Comparison of ENCODE assay signal across 23 mouse cellular contexts in genomic region chr11:95390420-95390819, GRCm38 (mm10). TPM values are rescaled to one million over a fixed set of nuclear protein-coding genes. Genes with fewer than 3 reads are reported as not detected.
DNase-seq lines count a peak whose midpoint lies in the region; ATAC-seq lines count a peak whose summit lies in the region.
"Had no signal": no experiment of that assay in that cellular context is flagged by ENCODE, and none has a peak within 500 bp of the region (broad histone marks: within the 10 kb centered on the region; RNA-seq: fewer than 3 reads in every experiment).

No protein-coding gene starts in this region.

- H3K4me2 ChIP-seq in midbrain, embryonic 13.5 days (replicated peaks) = no peak overlapping the region
- H3K4me2 ChIP-seq in midbrain, embryonic 14.5 days (ENCODE audit: low read length) = no peak overlapping the region
- H3K4me2 ChIP-seq: embryonic facial prominence, embryonic 12.5 days; embryonic facial prominence, embryonic 15.5 days; forebrain, embryonic 12.5 days; forebrain, embryonic 15.5 days; heart, embryonic 11.5 days; hindbrain, embryonic 13.5 days; intestine, embryonic 15.5 days had no signal

- peak overlapping the region; percentile 28; the same call in 1 of the 2 replicates for H3K9ac ChIP-seq in midbrain, embryonic 13.5 days (replicated peaks)
- H3K9ac ChIP-seq in midbrain, embryonic 14.5 days (replicated peaks; ENCODE audit: low read length) = no peak overlapping the region
- H3K9ac ChIP-seq: embryonic facial prominence, embryonic 12.5 days; embryonic facial prominence, embryonic 15.5 days; forebrain, embryonic 12.5 days; forebrain, embryonic 15.5 days; hindbrain, embryonic 13.5 days; intestine, embryonic 15.5 days had no signal

- H3K27ac ChIP-seq in midbrain, embryonic 13.5 days = no peak overlapping the region
- H3K27ac ChIP-seq in midbrain, embryonic 14.5 days (replicated peaks; ENCODE audit: low read depth, low read length) = no peak overlapping the region
- H3K27ac ChIP-seq: embryonic facial prominence, embryonic 12.5 days; forebrain, embryonic 12.5 days; hindbrain, embryonic 10.5 days; hindbrain, embryonic 13.5 days; intestine, embryonic 15.5 days had no signal

- WGBS in midbrain, embryonic 13.5 days = 96% methylated on average over 6 of the region's 6 CpGs
- 96% methylated on average over 6 of the region's 6 CpGs for WGBS in midbrain, embryonic 14.5 days

- H3K4me1 ChIP-seq in midbrain, embryonic 13.5 days (replicated peaks) = peaks cover 37% of the 10 kb centered on the region
- H3K4me1 ChIP-seq in midbrain, embryonic 14.5 days (ENCODE audit: control insufficient read depth, insufficient read depth, low read length) = peaks cover 11% of the 10 kb centered on the region

- no peak for ATAC-seq in midbrain, embryonic 13.5 days
- ATAC-seq in midbrain, embryonic 14.5 days (ENCODE audit: low FRiP score, low TSS enrichment) = no peak
- ATAC-seq: CD4-positive, CD25-positive, alpha-beta regulatory T cell, adult 4 months; forebrain, embryonic 15.5 days; hindbrain, embryonic 16.5 days; intestine, embryonic 15.5 days had no signal

- H3K4me3 ChIP-seq in midbrain, embryonic 13.5 days (replicated peaks) = no peak overlapping the region
- no peak overlapping the region for H3K4me3 ChIP-seq in midbrain, embryonic 14.5 days (replicated peaks; ENCODE audit: low read depth, low read length)
- H3K4me3 ChIP-seq: embryonic facial prominence, embryonic 12.5 days; embryonic facial prominence, embryonic 15.5 days; forebrain, embryonic 12.5 days; forebrain, embryonic 15.5 days; hindbrain, embryonic 10.5 days; hindbrain, embryonic 13.5 days; intestine, embryonic 15.5 days had no signal

- H3K9me3 ChIP-seq in midbrain, embryonic 13.5 days = no peaks in the 10 kb centered on the region
- H3K9me3 ChIP-seq in midbrain, embryonic 14.5 days (ENCODE audit: control insufficient read depth, low read length) = no peaks in the 10 kb centered on the region
- H3K9me3 ChIP-seq: embryonic facial prominence, embryonic 12.5 days; embryonic facial prominence, embryonic 15.5 days; forebrain, embryonic 12.5 days; forebrain, embryonic 15.5 days; hindbrain, embryonic 10.5 days; hindbrain, embryonic 13.5 days; intestine, embryonic 15.5 days had no signal

- H3K36me3 ChIP-seq in midbrain, embryonic 13.5 days = peaks cover 61% of the 10 kb centered on the region
- H3K36me3 ChIP-seq in midbrain, embryonic 14.5 days (ENCODE audit: control insufficient read depth, insufficient read depth, low read length) = peaks cover 67% of the 10 kb centered on the region

- peak; percentile 34 for DNase-seq in cerebellum, adult 9-10 months
- DNase-seq in cerebellum, postnatal 25 days = no peak
- peak; percentile 3 for DNase-seq in kidney, postnatal 10 days
- DNase-seq in kidney, postnatal 14 days = no peak
- no peak for DNase-seq in midbrain, embryonic 14.5 days
- DNase-seq: adrenal gland, adult 2 months; adrenal gland, postnatal 14 days; cerebellum, adult 2 months; cerebellum, postnatal 10 days; gastrocnemius, postnatal 10 days; gastrocnemius, postnatal 36 days; heart, postnatal 36 days had no signal

- H3K27me3 ChIP-seq in midbrain, embryonic 13.5 days = no peaks in the 10 kb centered on the region
- no peaks in the 10 kb centered on the region for H3K27me3 ChIP-seq in midbrain, embryonic 14.5 days (ENCODE audit: control insufficient read depth, insufficient read depth, low read length)
- H3K27me3 ChIP-seq: embryonic facial prominence, embryonic 12.5 days; embryonic facial prominence, embryonic 15.5 days; forebrain, embryonic 12.5 days; forebrain, embryonic 15.5 days; hindbrain, embryonic 13.5 days; intestine, embryonic 15.5 days had no signal

RNA-seq across cellular contexts. Expression of gene Slc35b1, which starts 5.9 kb away (rescaled TPM):
- polyA plus RNA-seq in midbrain, embryonic 13.5 days (2015; fragmentation: Nextera tagmentation; extraction: Ambion mirVana) = 149 and 151 TPM in 2 replicates
- polyA plus RNA-seq in midbrain, embryonic 14.5 days (2014; fragmentation: Nextera tagmentation; extraction: Ambion mirVana) = 158 and 167 TPM in 2 replicates

RNA-seq across cellular contexts. Expression of gene Spop, which starts 23.5 kb away (rescaled TPM):
- 199 and 202 TPM in 2 replicates for polyA plus RNA-seq in midbrain, embryonic 13.5 days (2015; fragmentation: Nextera tagmentation; extraction: Ambion mirVana)
- 138 and 161 TPM in 2 replicates for polyA plus RNA-seq in midbrain, embryonic 14.5 days (2014; fragmentation: Nextera tagmentation; extraction: Ambion mirVana)

RNA-seq across cellular contexts. Expression of gene Fam117a, which starts 53.6 kb away (rescaled TPM):
- 2.3 and 2.8 TPM in 2 replicates for polyA plus RNA-seq in midbrain, embryonic 13.5 days (2015; fragmentation: Nextera tagmentation; extraction: Ambion mirVana)
- polyA plus RNA-seq in midbrain, embryonic 14.5 days (2014; fragmentation: Nextera tagmentation; extraction: Ambion mirVana) = 2.4 and 2.5 TPM in 2 replicates

Comparison
In these comparisons a context has a peak if more than half of its experiments do, and no peak if none do; other contexts are left out.
1. DNase-seq: peak in cerebellum, adult 9-10 months (single experiment) and kidney, postnatal 10 days (single experiment); none in cerebellum, postnatal 25 days (0 of 2), kidney, postnatal 14 days (single experiment) and midbrain, embryonic 14.5 days (single experiment).